Mouse (Mus musculus): ENCODE results near the gene Cdca5.
"Not testable (repeated sequence)": the region's sequence is repeated elsewhere in the genome, so short reads cannot be mapped to it uniquely, and the experiment has no call there.

The Cdca5 gene

GRCm38 (mm10) chr19:6105586-6105985, 20.8 kb downstream of the Cdca5 start, which contains the start of gene Naaladl1:
TSS of gene Naaladl1 (plus strand) at chr19:6105782.
- DNase-seq = no peak

- DNase-seq = no peak
These were observed 28.3 kb downstream of the Cdca5 start for GRCm38 (mm10) chr19:6113116-6113515.

- no peak for DNase-seq
These were observed 31.5 kb downstream of the Cdca5 start for GRCm38 (mm10) chr19:6116113-6116850.

GRCm38 (mm10) chr19:6117346-6117985, 32.7 kb downstream of the Cdca5 start:
- DNase-seq = no peak

- DNase-seq = peak; percentile 92
These were observed 33.3 kb downstream of the Cdca5 start, which contains the start of gene Sac3d1 for GRCm38 (mm10) chr19:6117986-6118676. TSS of gene Sac3d1 (minus strand) at chr19:6118650.

- DNase-seq = peak; percentile 45
These were observed 33.9 kb downstream of the Cdca5 start for GRCm38 (mm10) chr19:6118677-6119185.

- peak; percentile 46 for DNase-seq
These were observed 37.0 kb downstream of the Cdca5 start for GRCm38 (mm10) chr19:6121761-6122160.

GRCm38 (mm10) chr19:6123330-6123729, 38.5 kb downstream of the Cdca5 start:
- DNase-seq = no peak

- DNase-seq = no peak
These were observed 40.1 kb downstream of the Cdca5 start for GRCm38 (mm10) chr19:6124898-6125297.

- peak; percentile 75 for DNase-seq
These were observed 41.5 kb downstream of the Cdca5 start for GRCm38 (mm10) chr19:6126289-6126688.

GRCm38 (mm10) chr19:6126789-6127580, 42.2 kb downstream of the Cdca5 start:
- no peak for DNase-seq

- peak; percentile 97 for DNase-seq
These were observed 43.1 kb downstream of the Cdca5 start, which contains the start of gene Snx15 for GRCm38 (mm10) chr19:6127760-6128341. TSS of gene Snx15 (minus strand) at chr19:6128304.

GRCm38 (mm10) chr19:6130414-6131128, 45.8 kb downstream of the Cdca5 start:
- not testable (repeated sequence) for DNase-seq

GRCm38 (mm10) chr19:6132171-6132827, 47.5 kb downstream of the Cdca5 start:
- DNase-seq = no peak

GRCm38 (mm10) chr19:6133197-6133596, 48.4 kb downstream of the Cdca5 start:
- DNase-seq = not testable (repeated sequence)

GRCm38 (mm10) chr19:6136397-6136796, 51.6 kb downstream of the Cdca5 start:
- no peak for DNase-seq

- no peak for DNase-seq
These were observed 54.9 kb downstream of the Cdca5 start for GRCm38 (mm10) chr19:6139701-6140100.

GRCm38 (mm10) chr19:6140374-6140677, 55.5 kb downstream of the Cdca5 start:
- DNase-seq = no peak

- peak; percentile 95 for DNase-seq
These were observed 56.1 kb downstream of the Cdca5 start, which contains the start of gene Batf2 for GRCm38 (mm10) chr19:6140678-6141393. TSS of gene Batf2 (plus strand) at chr19:6140983.

- peak; percentile 88 for DNase-seq
These were observed 56.6 kb downstream of the Cdca5 start, which contains the start of gene Arl2 for GRCm38 (mm10) chr19:6141394-6141749. TSS of gene Arl2 (minus strand) at chr19:6141548.

All from kidney, postnatal 10 days (tissue).